Mouse (Mus musculus) splenic B cell, adult 2 months (primary cell): ENCODE data around the gene Ccdc97.
"Not testable (repeated sequence)": the region's sequence is repeated elsewhere in the genome, so short reads cannot be mapped to it uniquely, and the experiment has no call there.

ENCODE experiments used
- DNase-seq: peaks from one replicate; pipeline ENCODE4 v3.0.0-alpha.2; 2011; ENCODE audit warnings: low read depth, low spot score
- H3K27me3 ChIP-seq: 2 replicates; pipeline ENCODE4 v1.6.1; 2012; ENCODE audit warnings: mild to moderate bottlenecking, low read length, moderate library complexity, mixed read lengths; ENCODE audit not compliant: control insufficient read depth, poor library complexity, insufficient read depth, severe bottlenecking
- H3K36me3 ChIP-seq: 2 replicates; pipeline ENCODE4 v1.6.1; 2012; ENCODE audit warnings: mild to moderate bottlenecking, low read length, moderate library complexity, mixed read lengths; ENCODE audit not compliant: control insufficient read depth, poor library complexity, insufficient read depth, severe bottlenecking

Gene Ccdc97

GRCm38 (mm10) chr7:25734991-25735390 is 16.1 kb upstream of the Ccdc97 start:
- Histone ChIP-seq H3K27me3 (no peaks in the 10 kb centered on the region), H3K36me3 (peaks cover 24% of the 10 kb centered on the region)
- no peak for DNase-seq

DNA sequence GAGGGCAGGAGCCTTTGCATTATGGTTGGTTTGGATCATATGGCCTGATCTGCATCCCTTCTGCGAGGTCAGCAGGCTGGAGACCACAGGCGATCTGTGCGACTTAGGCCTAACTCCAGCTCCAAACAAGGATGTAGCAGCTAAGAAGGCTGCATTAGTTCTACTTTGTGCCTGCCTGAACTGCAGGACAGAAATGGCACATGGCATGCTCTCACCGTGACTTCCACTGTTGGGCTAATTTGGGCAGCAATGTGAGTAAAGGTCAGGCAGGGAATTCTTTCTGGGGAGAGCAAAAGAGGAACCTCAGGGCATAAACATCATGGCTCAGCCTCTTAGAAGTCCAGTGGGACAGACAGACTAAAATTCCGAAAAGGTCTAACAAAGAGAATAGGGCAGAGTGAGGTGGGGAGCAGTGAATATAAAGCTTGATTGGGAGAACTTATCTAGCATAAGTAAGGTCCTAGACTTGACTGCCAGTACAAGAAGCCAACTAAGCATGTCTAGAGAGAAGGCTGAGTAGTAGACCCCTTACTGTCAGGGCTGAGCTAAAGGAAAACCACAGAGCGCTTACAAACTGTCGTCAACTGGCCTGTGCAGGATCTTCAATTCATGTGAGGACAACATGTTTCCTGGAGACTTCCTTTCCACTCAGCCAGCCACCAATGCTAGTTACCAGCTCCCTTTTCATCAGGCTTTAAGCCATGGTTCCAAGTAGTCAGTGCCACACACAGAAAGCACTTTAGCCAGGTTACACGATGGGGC is 12.6 kb upstream of the Ccdc97 start:
- Histone ChIP-seq H3K27me3 (no peaks in the 10 kb centered on the region), H3K36me3 (peaks cover 24% of the 10 kb centered on the region)
- DNase-seq, result no peak

- Histone ChIP-seq H3K36me3 (peaks cover 32% of the 10 kb centered on the region), H3K27me3 (no peaks in the 10 kb centered on the region)
- no peak for DNase-seq
Measured at GRCm38 (mm10) chr7:25729862-25730261, 11.0 kb upstream of the Ccdc97 start.

- H3K36me3 ChIP-seq, result peaks cover 35% of the 10 kb centered on the region
- DNase-seq, result no peak
- H3K27me3 ChIP-seq, result no peaks in the 10 kb centered on the region
Measured at GRCm38 (mm10) chr7:25729396-25729795, 10.5 kb upstream of the Ccdc97 start.

DNA sequence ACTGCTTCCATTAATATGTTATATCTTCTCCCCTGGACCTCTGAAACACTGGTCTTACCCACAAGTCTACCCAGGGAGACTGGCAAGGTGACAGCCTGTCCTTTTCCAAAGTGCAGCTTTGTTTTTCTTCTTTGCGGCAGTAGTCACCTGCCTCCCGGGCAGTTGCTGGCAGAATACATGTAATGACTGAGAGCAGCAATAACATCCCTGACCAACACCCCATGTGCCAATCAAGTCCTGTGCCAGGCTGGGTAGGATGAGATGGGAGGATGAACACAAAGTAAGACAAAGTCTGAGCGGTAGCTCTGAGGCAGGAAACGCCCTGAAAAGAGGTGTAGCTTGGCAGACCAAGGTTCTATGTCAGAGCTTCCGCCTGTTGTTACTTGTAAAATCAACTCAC is 8.9 kb upstream of the Ccdc97 start:
- no peaks in the 10 kb centered on the region for H3K27me3 ChIP-seq
- H3K36me3 ChIP-seq, result peaks cover 34% of the 10 kb centered on the region
- no peak for DNase-seq

DNA sequence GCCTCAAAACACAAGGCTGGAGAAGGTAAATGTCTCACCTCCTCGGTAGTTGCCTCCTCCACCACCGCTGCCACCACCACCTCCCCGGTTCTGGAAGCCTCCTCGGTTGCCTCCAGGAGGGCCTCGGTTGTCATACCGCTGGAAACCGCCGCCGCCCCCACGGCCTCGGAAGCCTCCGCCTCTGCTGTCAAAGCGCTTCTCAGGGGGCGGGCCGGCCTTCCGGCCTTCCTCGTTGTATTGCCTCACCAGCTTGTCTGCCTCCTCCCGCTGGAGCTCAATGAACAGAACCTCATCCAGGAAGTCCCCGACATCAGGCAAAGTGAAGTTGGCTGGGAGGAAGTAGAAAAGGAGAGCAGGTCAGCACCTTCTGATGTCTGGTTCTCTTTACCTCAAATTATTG is 7.0 kb upstream of the Ccdc97 start:
- DNase-seq, result no peak
- peaks cover 34% of the 10 kb centered on the region for H3K36me3 ChIP-seq
- no peaks in the 10 kb centered on the region for H3K27me3 ChIP-seq

GRCm38 (mm10) chr7:25721776-25722175 is 2.9 kb upstream of the Ccdc97 start:
- H3K36me3 ChIP-seq, result peaks cover 27% of the 10 kb centered on the region
- not testable (repeated sequence) for DNase-seq, H3K27me3 ChIP-seq

DNA sequence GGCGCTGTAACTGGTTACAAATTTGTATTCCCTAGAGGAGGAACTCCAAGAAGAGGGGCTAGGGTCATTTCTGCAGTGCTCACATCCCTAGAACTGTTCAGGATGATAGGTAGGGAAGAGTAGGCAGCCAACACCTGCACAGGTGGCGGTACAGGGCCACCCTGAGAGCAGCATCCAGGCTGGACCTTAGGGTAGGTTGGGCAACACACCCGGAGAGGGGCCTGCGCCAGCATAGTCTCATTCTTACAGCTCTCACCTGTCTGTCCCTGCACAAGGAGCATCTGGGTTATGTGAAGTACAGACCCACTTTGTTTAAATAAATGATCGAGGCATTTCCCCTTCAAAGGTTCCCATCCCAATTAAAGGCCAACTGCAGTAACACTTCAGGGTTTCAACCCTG is 1.9 kb upstream of the Ccdc97 start:
- Histone ChIP-seq H3K27me3 (no peaks in the 10 kb centered on the region), H3K36me3 (peaks cover 20% of the 10 kb centered on the region)
- DNase-seq, result no peak

DNA sequence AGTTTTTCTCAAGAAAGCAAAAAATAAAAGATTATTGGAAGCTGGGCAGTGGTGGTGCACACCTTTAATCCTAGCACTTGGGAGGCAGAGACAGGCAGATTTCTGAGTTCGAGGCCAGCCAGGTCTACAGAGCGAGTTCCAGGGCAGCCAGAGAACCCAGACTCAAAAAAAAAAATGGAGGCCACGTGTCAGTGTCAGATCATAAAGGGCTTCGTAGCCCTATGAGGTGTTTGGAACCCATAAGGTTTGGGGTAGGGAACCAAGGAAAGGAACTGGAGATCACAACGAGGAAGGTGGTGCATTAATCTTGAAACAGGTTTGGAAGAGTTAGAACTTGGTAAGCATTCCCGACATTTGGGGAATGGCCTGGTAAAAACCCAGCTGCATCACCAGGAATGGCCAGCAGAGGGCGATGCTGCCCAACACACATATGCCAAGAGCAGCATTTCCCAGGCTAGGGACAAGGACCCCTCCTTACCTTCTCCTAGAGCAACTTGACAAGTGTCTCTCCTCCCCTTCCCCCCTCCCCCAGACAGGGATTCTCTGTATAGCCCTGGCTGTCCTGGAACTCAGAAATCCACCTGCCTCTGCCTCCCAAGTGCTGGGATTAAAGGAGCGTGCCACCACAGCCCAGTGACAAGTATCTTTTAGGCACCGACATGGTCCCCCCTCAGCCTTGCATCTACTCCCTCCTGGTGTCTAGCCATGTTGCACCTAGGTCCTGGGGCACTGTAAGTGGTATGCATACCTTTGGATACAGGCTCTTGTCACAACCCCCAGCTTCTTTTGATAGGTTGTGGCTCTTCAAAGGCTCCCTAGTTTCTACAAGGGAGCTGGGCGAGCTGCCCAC is 1.1 kb upstream of the Ccdc97 start:
- H3K36me3 ChIP-seq, result peaks cover 18% of the 10 kb centered on the region
- no peaks in the 10 kb centered on the region for H3K27me3 ChIP-seq
- DNase-seq, result peak; percentile 71

DNA sequence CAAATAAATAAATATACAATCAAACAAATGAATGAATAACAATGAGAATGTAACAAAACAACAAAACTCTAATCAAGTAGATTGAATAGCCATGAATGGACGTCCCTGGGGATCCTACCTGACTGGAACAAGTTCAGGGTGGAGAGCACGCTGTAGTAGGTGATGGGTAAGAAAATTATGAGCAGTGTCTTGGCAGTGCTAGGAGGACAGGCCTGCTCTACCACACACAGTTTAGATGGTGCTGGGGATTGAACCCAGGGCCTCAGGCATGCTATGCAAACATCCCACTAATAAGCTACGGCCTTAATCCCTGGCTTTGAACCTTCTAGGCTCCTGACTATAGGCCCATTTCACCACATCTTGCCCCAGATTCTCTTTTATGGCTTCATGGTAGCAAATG is 1.4 kb downstream of the Ccdc97 start:
- Histone ChIP-seq H3K36me3 (peaks cover 9% of the 10 kb centered on the region), H3K27me3 (no peaks in the 10 kb centered on the region)
- no peak for DNase-seq

DNA sequence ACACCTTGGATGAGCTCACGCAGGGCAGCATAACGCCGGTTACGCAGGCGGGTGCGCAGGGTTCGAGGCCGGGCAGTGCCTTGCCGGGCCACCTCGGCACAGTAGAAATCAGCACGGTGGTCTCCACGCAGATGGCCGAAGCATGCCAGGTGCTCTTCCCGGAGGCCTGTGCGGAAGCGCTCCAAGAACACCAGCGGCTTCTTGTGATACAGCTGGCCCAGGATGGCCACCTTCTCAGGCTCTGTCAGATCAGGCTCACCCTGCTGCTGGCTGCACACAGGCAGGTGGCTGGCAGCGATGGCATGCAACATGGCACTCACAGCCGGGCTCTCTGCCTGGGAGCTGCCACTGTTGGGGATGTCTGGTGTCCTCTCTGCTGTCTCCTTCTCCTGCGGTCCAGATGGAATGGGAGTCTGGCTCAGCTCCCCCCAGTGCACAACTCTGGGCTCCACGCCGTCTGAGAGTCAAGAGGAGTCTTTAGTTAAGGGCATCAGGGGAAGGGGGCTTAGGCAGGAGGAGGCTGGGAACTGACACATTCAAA is 3.1 kb downstream of the Ccdc97 start:
- Histone ChIP-seq H3K36me3 (peaks cover 13% of the 10 kb centered on the region), H3K27me3 (no peaks in the 10 kb centered on the region)
- DNase-seq, result no peak

DNA sequence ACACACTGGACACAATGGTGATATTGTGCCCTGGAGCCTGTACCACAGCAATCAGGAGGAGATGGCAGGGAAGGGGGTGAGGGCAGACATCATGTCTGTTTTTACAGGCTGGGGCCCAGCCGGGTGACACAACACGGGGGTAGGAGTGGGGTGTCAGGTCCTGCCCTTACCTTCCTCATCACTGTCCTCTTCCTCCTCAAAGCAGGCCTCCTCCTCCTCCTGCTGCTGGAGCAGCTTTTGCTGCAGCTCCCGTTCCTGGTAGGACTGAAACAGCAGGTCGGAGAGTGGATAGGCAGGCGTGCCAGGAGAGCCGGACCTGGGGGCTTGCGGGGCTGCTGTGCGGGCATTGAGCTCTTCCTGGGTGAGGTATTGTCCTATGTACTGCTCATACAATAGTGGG is 4.3 kb downstream of the Ccdc97 start:
- Histone ChIP-seq H3K36me3 (peaks cover 13% of the 10 kb centered on the region), H3K27me3 (no peaks in the 10 kb centered on the region)
- no peak for DNase-seq

GRCm38 (mm10) chr7:25712801-25713200 is 6.1 kb downstream of the Ccdc97 start:
- no peak for DNase-seq
- Histone ChIP-seq H3K36me3 (peaks cover 13% of the 10 kb centered on the region), H3K27me3 (no peaks in the 10 kb centered on the region)

DNA sequence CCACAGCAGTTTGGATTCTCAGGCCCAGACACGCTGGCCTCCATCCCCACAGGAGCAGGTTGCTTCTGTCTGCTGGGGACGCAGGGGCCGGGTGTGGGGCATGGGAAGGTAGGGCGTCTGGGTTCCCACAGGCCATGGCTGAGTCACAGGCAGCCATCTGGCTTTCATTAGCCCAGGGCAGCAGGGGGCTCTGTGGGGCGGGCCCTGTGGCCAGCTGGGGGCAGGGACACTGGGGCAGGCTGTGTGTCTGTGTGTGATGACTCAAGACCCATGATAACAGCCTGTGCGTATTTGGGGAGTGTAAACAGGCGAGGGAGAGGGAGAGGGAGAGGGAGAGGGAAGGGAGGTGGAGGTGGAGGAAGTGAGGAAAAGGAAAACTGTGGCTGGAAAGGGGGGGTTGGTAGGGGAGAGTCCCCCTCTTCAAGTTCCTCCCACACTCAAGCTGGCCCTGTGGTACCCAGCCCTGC is 7.1 kb downstream of the Ccdc97 start:
- peak; percentile 20 for DNase-seq
- peaks cover 13% of the 10 kb centered on the region for H3K36me3 ChIP-seq
- no peaks in the 10 kb centered on the region for H3K27me3 ChIP-seq

- H3K36me3 ChIP-seq, result peaks cover 13% of the 10 kb centered on the region
- no peaks in the 10 kb centered on the region for H3K27me3 ChIP-seq
- DNase-seq, result peak; percentile 42
Measured at GRCm38 (mm10) chr7:25711165-25711564, 7.7 kb downstream of the Ccdc97 start.
